Mouse (Mus musculus): ENCODE measurements around the gene Erap1. TPM values are rescaled to one million over a fixed set of nuclear protein-coding genes. Genes with fewer than 3 reads are reported as not detected.
"Not testable (repeated sequence)": the region's sequence is repeated elsewhere in the genome, so short reads cannot be mapped to it uniquely, and the experiment has no call there.

Gene Erap1
- polyA plus RNA-seq (2014; fragmentation: Nextera tagmentation; extraction: Ambion mirVana): 17.0 and 19.0 TPM in 2 replicates

DNA sequence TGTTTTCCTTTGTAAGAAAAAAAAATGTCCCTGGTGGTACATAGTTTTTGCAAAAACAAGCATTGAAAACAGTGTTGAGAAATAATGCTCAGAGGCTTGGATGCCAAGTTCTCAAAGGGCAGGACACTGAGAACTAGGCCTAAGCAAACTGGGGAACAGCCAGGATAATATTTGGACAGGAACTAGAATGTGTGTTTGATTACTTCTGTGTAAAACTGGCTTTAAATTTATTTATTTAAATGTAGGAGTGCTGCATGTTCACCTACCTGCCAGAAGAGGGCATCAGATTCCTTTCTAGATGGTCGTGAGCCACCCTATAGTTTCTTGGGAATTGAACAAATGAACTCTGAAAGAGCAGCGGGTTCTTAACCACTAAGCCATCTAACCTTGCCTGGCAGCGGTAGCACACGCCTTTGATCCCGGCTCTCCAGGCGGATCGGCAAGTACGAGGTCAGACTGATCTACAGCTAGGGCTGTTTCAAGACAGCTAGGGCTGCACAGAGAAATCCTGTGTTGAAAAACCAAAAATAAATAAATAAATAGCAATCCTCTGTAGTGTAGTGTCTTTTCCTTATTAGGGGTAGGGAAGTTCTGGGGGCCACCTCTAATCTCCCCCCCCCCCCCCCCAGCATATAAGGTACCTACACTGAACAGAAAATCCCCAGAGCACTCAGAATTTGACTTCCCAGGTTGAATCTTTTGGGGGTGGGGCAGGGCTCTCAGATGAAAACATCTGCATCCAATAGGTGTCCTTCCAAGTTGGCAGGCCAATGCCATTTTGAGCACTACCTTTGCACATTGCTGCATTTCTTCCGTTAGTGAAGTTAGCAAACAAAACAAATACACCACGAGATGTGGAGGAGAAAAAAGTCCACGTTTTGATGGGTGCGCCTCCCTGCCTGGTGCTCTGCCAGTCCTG is at the start of gene Erap1:
TSS of gene Erap1 (plus strand) at position 776 of the 919 bp plus-strand sequence.
- 1% methylated on average over 12 of the region's 12 CpGs for WGBS
- Histone ChIP-seq H3K27me3 (replicated peaks; ENCODE audit: control insufficient read depth, insufficient read depth, low read length) (no peaks in the 10 kb centered on the region), H3K9me3 (ENCODE audit: control insufficient read depth, low read length) (no peaks in the 10 kb centered on the region), H3K36me3 (ENCODE audit: control insufficient read depth, insufficient read depth, low read length) (no peaks in the 10 kb centered on the region), H3K27ac (ENCODE audit: low read depth, low read length) (peak within 1 kb of the TSS; percentile 83), H3K9ac (ENCODE audit: low read depth, low read length) (peak within 1 kb of the TSS; percentile 89), H3K4me2 (peak within 1 kb of the TSS; percentile 73), H3K4me3 (ENCODE audit: low read depth, low read length) (peak within 1 kb of the TSS; percentile 73), H3K4me1 (replicated peaks; ENCODE audit: control insufficient read depth, insufficient read depth, low read length) (no peaks in the 10 kb centered on the region)
- peak; percentile 62 for DNase-seq (ENCODE audit: low spot score)
- peak; percentile 67 for ATAC-seq (replicated peaks; ENCODE audit: low FRiP score)

DNA sequence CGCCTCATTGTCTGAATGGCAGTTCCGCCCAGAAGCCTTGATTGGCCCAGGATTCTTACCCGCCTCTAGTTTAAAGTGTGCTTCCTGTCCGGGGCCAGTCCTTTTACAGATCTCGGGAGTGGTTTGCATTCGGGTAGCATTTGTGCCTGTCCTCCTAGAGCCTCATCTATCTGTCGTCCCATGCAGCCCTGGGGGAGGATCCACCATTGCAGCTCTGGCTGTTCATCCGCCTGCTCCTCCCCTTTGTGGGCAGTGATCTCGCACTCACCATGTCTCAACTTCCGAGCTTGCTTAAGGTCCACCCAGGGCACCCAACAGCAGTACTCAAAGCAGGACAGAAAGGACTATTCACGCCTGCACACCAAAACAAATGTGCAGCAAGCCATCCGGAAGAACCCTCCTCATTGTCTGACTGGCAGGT is 48.0 kb upstream of the Erap1 start:
- not testable (repeated sequence) for H3K9me3 ChIP-seq (ENCODE audit: control insufficient read depth, low read length); H3K4me3 ChIP-seq (ENCODE audit: low read depth, low read length); H3K27me3 ChIP-seq (replicated peaks; ENCODE audit: control insufficient read depth, insufficient read depth, low read length); DNase-seq (ENCODE audit: low spot score); H3K27ac ChIP-seq (ENCODE audit: low read depth, low read length); ATAC-seq (replicated peaks; ENCODE audit: low FRiP score); H3K36me3 ChIP-seq (ENCODE audit: control insufficient read depth, insufficient read depth, low read length); H3K9ac ChIP-seq (ENCODE audit: low read depth, low read length); H3K4me1 ChIP-seq (replicated peaks; ENCODE audit: control insufficient read depth, insufficient read depth, low read length)
- 48% methylated on average over 12 of the region's 12 CpGs for WGBS
- peak overlapping the region; percentile 31; the same call in 1 of the 2 replicates for H3K4me2 ChIP-seq

DNA sequence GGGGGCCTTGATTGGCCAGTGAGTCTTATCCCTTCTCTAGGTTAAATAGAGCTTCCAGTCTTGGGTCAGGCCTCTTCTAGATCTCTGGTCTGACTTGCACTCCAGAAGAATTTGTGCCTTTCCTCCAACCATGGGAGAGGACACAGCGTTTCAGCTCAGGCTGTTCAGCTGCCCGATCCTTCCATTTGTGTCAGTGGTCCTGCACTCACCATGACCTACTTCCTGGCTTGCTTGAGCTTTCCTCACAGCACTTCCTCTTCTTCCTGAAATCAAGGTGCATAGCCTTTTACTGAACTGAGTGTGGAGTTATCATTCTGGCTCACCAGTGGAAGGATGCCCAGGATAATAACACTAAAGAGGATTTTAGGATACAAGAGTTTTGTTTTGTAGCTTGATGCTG is 47.5 kb upstream of the Erap1 start:
- H3K4me3 ChIP-seq (ENCODE audit: low read depth, low read length); DNase-seq (ENCODE audit: low spot score); H3K9ac ChIP-seq (ENCODE audit: low read depth, low read length); H3K4me2 ChIP-seq; ATAC-seq (replicated peaks; ENCODE audit: low FRiP score); H3K36me3 ChIP-seq (ENCODE audit: control insufficient read depth, insufficient read depth, low read length); H3K27ac ChIP-seq (ENCODE audit: low read depth, low read length); H3K27me3 ChIP-seq (replicated peaks; ENCODE audit: control insufficient read depth, insufficient read depth, low read length); H3K9me3 ChIP-seq (ENCODE audit: control insufficient read depth, low read length); H3K4me1 ChIP-seq (replicated peaks; ENCODE audit: control insufficient read depth, insufficient read depth, low read length): not testable (repeated sequence)
- WGBS: 53% methylated on average over 2 of the region's 2 CpGs

- H3K4me2 ChIP-seq; ATAC-seq (replicated peaks; ENCODE audit: low FRiP score); H3K27me3 ChIP-seq (replicated peaks; ENCODE audit: control insufficient read depth, insufficient read depth, low read length); H3K9me3 ChIP-seq (ENCODE audit: control insufficient read depth, low read length); H3K4me3 ChIP-seq (ENCODE audit: low read depth, low read length); H3K27ac ChIP-seq (ENCODE audit: low read depth, low read length); H3K4me1 ChIP-seq (replicated peaks; ENCODE audit: control insufficient read depth, insufficient read depth, low read length); DNase-seq (ENCODE audit: low spot score); H3K36me3 ChIP-seq (ENCODE audit: control insufficient read depth, insufficient read depth, low read length); H3K9ac ChIP-seq (ENCODE audit: low read depth, low read length): not testable (repeated sequence)
- WGBS: 33% methylated on average over 2 of the region's 2 CpGs
These were observed 42.3 kb upstream of the Erap1 start for GRCm38 (mm10) chr13:74597022-74597421.

DNA sequence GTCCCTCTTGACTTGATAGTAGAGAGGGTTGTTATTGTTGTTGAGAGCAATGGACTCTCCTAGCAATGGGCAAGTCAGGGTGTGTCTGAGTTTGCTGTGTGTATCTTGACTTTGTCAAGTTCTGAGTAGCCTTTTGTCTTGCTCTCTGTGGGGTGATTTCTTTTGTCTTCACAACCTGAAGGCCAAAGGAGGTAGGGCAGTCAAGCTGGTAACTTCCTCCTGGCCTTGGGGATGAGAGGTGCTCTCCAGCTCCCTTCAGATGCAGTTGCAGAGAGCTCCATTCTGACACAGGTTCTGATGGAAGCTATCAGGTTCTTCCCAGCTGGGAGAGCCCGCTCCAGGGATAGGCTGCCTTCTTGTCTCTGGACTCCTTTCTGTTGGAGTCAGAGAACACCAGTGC is 37.6 kb upstream of the Erap1 start:
- H3K4me2 ChIP-seq; H3K9ac ChIP-seq (ENCODE audit: low read depth, low read length); H3K36me3 ChIP-seq (ENCODE audit: control insufficient read depth, insufficient read depth, low read length); H3K4me3 ChIP-seq (ENCODE audit: low read depth, low read length); H3K4me1 ChIP-seq (replicated peaks; ENCODE audit: control insufficient read depth, insufficient read depth, low read length); H3K27me3 ChIP-seq (replicated peaks; ENCODE audit: control insufficient read depth, insufficient read depth, low read length); ATAC-seq (replicated peaks; ENCODE audit: low FRiP score); DNase-seq (ENCODE audit: low spot score); H3K27ac ChIP-seq (ENCODE audit: low read depth, low read length); H3K9me3 ChIP-seq (ENCODE audit: control insufficient read depth, low read length): not testable (repeated sequence)
- WGBS: no CpG with 5 or more reads among the region's 1 CpGs

GRCm38 (mm10) chr13:74617163-74618019 is 22.0 kb upstream of the Erap1 start:
- 9% methylated on average over 22 of the region's 22 CpGs for WGBS
- Histone ChIP-seq H3K9ac (ENCODE audit: low read depth, low read length) (peak overlapping the region; percentile 66), H3K4me2 (peak overlapping the region; percentile 63), H3K4me3 (ENCODE audit: low read depth, low read length) (peak overlapping the region; percentile 61), H3K27ac (ENCODE audit: low read depth, low read length) (peak overlapping the region; percentile 87)
- not testable (repeated sequence) for H3K4me1 ChIP-seq (replicated peaks; ENCODE audit: control insufficient read depth, insufficient read depth, low read length); H3K9me3 ChIP-seq (ENCODE audit: control insufficient read depth, low read length); H3K27me3 ChIP-seq (replicated peaks; ENCODE audit: control insufficient read depth, insufficient read depth, low read length); H3K36me3 ChIP-seq (ENCODE audit: control insufficient read depth, insufficient read depth, low read length)
- ATAC-seq (replicated peaks; ENCODE audit: low FRiP score) (peak; percentile 96), DNase-seq (ENCODE audit: low spot score) (peak; percentile 71)

GRCm38 (mm10) chr13:74632327-74632726 is 7.0 kb upstream of the Erap1 start:
- H3K9ac ChIP-seq (ENCODE audit: low read depth, low read length): no peak overlapping the region
- WGBS: 74% methylated on average over 1 of the region's 1 CpGs
- H3K4me1 ChIP-seq (replicated peaks; ENCODE audit: control insufficient read depth, insufficient read depth, low read length): no peaks in the 10 kb centered on the region
- H3K4me2 ChIP-seq: no peak overlapping the region
- no peak overlapping the region for H3K27ac ChIP-seq (ENCODE audit: low read depth, low read length)
- ATAC-seq (replicated peaks; ENCODE audit: low FRiP score) (no peak), DNase-seq (ENCODE audit: low spot score) (no peak)
- no peak overlapping the region for H3K4me3 ChIP-seq (ENCODE audit: low read depth, low read length)
- H3K27me3 ChIP-seq (replicated peaks; ENCODE audit: control insufficient read depth, insufficient read depth, low read length): no peaks in the 10 kb centered on the region
- no peaks in the 10 kb centered on the region for H3K36me3 ChIP-seq (ENCODE audit: control insufficient read depth, insufficient read depth, low read length)
- H3K9me3 ChIP-seq (ENCODE audit: control insufficient read depth, low read length): no peaks in the 10 kb centered on the region

DNA sequence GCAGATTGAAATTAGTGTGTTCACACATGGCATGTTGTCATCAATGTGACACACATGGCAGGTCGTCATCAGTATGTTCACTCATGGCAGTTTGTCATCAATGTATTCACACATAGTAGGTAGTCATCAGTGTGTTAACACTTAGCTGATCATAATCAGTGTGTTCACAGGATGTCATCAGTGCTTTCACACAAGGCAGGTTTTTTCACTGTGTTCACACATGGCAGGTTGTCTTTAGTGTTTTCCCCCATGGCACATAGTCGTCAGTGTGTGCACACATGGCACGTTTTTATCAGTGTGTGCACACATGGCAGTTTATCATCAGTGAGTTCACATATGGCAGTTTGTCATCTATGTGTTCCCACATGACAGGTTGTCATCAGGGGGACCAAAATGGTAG is 6.5 kb upstream of the Erap1 start:
- ATAC-seq (replicated peaks; ENCODE audit: low FRiP score) (no peak; the same call in 1 of the 2 replicates), DNase-seq (ENCODE audit: low spot score) (no peak)
- no peaks in the 10 kb centered on the region for H3K36me3 ChIP-seq (ENCODE audit: control insufficient read depth, insufficient read depth, low read length)
- H3K9me3 ChIP-seq (ENCODE audit: control insufficient read depth, low read length): no peaks in the 10 kb centered on the region
- H3K4me3 ChIP-seq (ENCODE audit: low read depth, low read length): no peak overlapping the region
- WGBS: 81% methylated on average over 3 of the region's 3 CpGs
- no peaks in the 10 kb centered on the region for H3K27me3 ChIP-seq (replicated peaks; ENCODE audit: control insufficient read depth, insufficient read depth, low read length)
- H3K4me1 ChIP-seq (replicated peaks; ENCODE audit: control insufficient read depth, insufficient read depth, low read length): no peaks in the 10 kb centered on the region
- no peak overlapping the region for H3K27ac ChIP-seq (ENCODE audit: low read depth, low read length)
- H3K4me2 ChIP-seq: no peak overlapping the region
- no peak overlapping the region for H3K9ac ChIP-seq (ENCODE audit: low read depth, low read length)
